Mouse (Mus musculus): ENCODE results near the gene Dnase1l2.
"Not testable (repeated sequence)": the region's sequence is repeated elsewhere in the genome, so short reads cannot be mapped to it uniquely, and the experiment has no call there.

The Dnase1l2 gene

GRCm38 (mm10) chr17:24472512-24472911 lies 29.6 kb upstream of the Dnase1l2 start:
- CTCF ChIA-PET: interaction anchor here (0.7 kb wide), 1 partner anchor 204 kb away, joined by 3 read pairs; no protein-coding TSS in a partner anchor

GRCm38 (mm10) chr17:24470701-24471527 lies 28.0 kb upstream of the Dnase1l2 start:
- CTCF ChIA-PET: interaction anchor here (1.1 kb wide), 1 partner anchor 9 kb away, joined by 3 read pairs; no protein-coding TSS in a partner anchor

- CTCF ChIA-PET: no interaction called here
These were observed 27.2 kb upstream of the Dnase1l2 start, which contains the start of the genes E4f1 and Pgp for GRCm38 (mm10) chr17:24469910-24470602. Gene E4f1 (minus strand): TSS chr17:24470313. Gene Pgp (plus strand): TSS chr17:24470392.

GRCm38 (mm10) chr17:24469336-24469909 lies 26.5 kb upstream of the Dnase1l2 start:
- CTCF ChIA-PET: no interaction called here

- CTCF ChIA-PET: no interaction called here
These were observed 25.8 kb upstream of the Dnase1l2 start for GRCm38 (mm10) chr17:24468636-24469246.

- CTCF ChIA-PET: no interaction called here
These were observed 20.6 kb upstream of the Dnase1l2 start for GRCm38 (mm10) chr17:24463374-24464133.

GRCm38 (mm10) chr17:24462932-24463331 lies 20.0 kb upstream of the Dnase1l2 start:
- CTCF ChIA-PET: no interaction called here

- CTCF ChIA-PET: no interaction called here
These were observed 18.7 kb upstream of the Dnase1l2 start for GRCm38 (mm10) chr17:24461580-24461979.

GRCm38 (mm10) chr17:24455523-24456206 lies 12.8 kb upstream of the Dnase1l2 start:
- CTCF ChIA-PET: not testable (repeated sequence)

- CTCF ChIA-PET: no interaction called here
These were observed 12.0 kb upstream of the Dnase1l2 start for GRCm38 (mm10) chr17:24454756-24455522.

GRCm38 (mm10) chr17:24454218-24454755 lies 11.4 kb upstream of the Dnase1l2 start:
- CTCF ChIA-PET: no interaction called here

- CTCF ChIA-PET: no interaction called here
These were observed 10.5 kb upstream of the Dnase1l2 start for GRCm38 (mm10) chr17:24453372-24453771.

- CTCF ChIA-PET: no interaction called here
These were observed 8.3 kb upstream of the Dnase1l2 start for GRCm38 (mm10) chr17:24451220-24451619.

- CTCF ChIA-PET: no interaction called here
These were observed 6.6 kb upstream of the Dnase1l2 start for GRCm38 (mm10) chr17:24449507-24449906.

- CTCF ChIA-PET: interaction anchor here (0.7 kb wide), 1 partner anchor 31 kb away, joined by 3 read pairs; no protein-coding TSS in a partner anchor
These were observed 3.7 kb upstream of the Dnase1l2 start for GRCm38 (mm10) chr17:24446590-24446989.

- CTCF ChIA-PET: no interaction called here
These were observed 504 bp upstream of the Dnase1l2 start for GRCm38 (mm10) chr17:24443409-24443808.

GRCm38 (mm10) chr17:24442107-24442506 lies 798 bp downstream of the Dnase1l2 start:
- CTCF ChIA-PET: no interaction called here

- CTCF ChIA-PET: interaction anchor here (0.6 kb wide), 1 partner anchor 144 kb away, joined by 3 read pairs; no protein-coding TSS in a partner anchor
These were observed 1.8 kb downstream of the Dnase1l2 start for GRCm38 (mm10) chr17:24441148-24441547.

- CTCF ChIA-PET: interaction anchor here (0.6 kb wide), 1 partner anchor 144 kb away, joined by 3 read pairs; no protein-coding TSS in a partner anchor
These were observed 2.5 kb downstream of the Dnase1l2 start for GRCm38 (mm10) chr17:24440377-24440776.

All from spleen, embryonic (tissue).